Mouse (Mus musculus) liver, adult 2 months (tissue): Measurements from ENCODE around the gene Hcn1.

Experiments used
- CTCF ChIP-seq: fragments of 200-500 bp; IDR thresholded peaks from 2 replicates; pipeline ENCODE4 v1.5.1; 2011; ENCODE audit warnings: low read depth, low read length, control low read depth
- POLR2A ChIP-seq: fragments of 200-500 bp; IDR thresholded peaks from 2 replicates; pipeline ENCODE4 v1.6.1; 2011; ENCODE audit warnings: low read length, control low read depth; ENCODE audit not compliant: insufficient read depth; ENCODE audit errors: extremely low read depth

GRCm38 (mm10) chr13:117975823-117976222 is 373.7 kb downstream of the Hcn1 start:
- TF ChIP-seq POLR2A (no peak), CTCF (no peak)
